Mouse (Mus musculus) cerebellum, postnatal 4 days (tissue): Measurements from ENCODE around the gene Zfp992.
"Not testable (repeated sequence)": the region's sequence is repeated elsewhere in the genome, so short reads cannot be mapped to it uniquely, and the experiment has no call there.

Source experiments
- DNase-seq, 2 experiments: peaks; one replicate each; pipeline ENCODE4 v3.0.0; 2022; ENCODE audit warnings: low spot score in 2 of 2, mixed read lengths in 1 of 2

Gene Zfp992

GRCm38 (mm10) chr4:146448950-146449349 is at the start of gene Zfp992:
Gene Zfp992, plus strand, starts transcription at chr4:146449023.
- not testable (repeated sequence) for DNase-seq

DNA sequence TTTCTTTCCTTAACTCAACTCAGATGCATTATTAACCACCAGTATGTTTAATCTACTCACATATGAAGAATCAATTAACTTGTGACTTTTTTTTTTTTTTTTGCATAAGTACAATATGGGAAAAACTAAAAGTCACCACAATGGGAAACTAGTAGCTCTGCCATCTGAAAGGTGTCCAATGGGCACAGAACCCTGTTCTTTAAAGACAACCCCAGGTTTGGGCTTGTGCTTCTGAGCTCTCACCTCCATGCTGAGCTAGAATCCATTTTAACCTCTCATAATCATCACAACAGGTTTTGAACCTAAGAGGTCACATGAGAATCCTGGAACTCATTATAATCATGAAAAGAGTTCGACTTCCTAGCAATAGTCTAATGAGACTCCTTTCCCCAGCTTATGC is 19.4 kb upstream of the Zfp992 start:
- not testable (repeated sequence) for DNase-seq

- DNase-seq = not testable (repeated sequence)
These were observed 17.9 kb upstream of the Zfp992 start for GRCm38 (mm10) chr4:146430876-146431275.

GRCm38 (mm10) chr4:146435539-146435938 is 13.3 kb upstream of the Zfp992 start:
- DNase-seq = not testable (repeated sequence)

DNA sequence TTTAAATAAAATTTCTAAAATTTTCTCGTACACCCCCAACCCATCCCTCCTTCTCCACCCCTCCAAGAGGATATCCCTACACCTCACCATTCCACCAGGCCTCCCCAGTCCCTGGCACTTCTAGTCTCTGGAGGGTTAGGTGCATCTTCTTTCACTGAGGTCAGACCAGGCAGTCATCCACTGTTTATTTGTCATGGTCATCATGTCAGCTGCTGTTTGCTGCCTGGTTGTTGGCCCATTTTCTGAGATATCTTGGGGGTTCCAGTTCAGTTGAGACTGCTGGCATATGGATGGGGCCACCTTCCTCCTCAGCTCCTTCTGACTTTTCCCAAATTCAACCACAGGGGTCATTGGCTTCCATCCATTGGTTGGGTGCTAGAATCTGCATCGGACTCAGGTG is 11.6 kb upstream of the Zfp992 start:
- DNase-seq = not testable (repeated sequence)

- not testable (repeated sequence) for DNase-seq
These were observed 4.5 kb upstream of the Zfp992 start for GRCm38 (mm10) chr4:146444345-146444744.

GRCm38 (mm10) chr4:146445121-146445520 is 3.7 kb upstream of the Zfp992 start:
- DNase-seq = not testable (repeated sequence)

DNA sequence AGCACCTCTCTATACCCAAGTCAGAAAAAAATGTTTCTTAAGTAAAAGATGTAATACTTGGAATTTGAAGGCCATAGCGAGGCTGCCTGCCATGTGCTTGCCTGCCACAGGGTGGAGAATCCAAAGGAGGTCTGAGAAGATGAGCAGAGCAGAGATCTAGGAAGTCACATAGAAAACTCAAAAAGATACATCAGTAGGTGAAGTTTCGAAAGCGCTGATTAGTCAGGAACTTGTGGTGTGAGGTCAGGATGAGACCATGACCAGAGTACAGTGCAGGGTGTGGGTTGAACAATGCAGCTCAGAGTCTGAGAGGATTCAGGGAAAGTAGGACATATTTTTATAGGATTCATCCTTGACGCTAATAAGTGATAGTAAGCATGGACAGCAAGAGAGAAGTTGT is 2.7 kb upstream of the Zfp992 start:
- not testable (repeated sequence) for DNase-seq

DNA sequence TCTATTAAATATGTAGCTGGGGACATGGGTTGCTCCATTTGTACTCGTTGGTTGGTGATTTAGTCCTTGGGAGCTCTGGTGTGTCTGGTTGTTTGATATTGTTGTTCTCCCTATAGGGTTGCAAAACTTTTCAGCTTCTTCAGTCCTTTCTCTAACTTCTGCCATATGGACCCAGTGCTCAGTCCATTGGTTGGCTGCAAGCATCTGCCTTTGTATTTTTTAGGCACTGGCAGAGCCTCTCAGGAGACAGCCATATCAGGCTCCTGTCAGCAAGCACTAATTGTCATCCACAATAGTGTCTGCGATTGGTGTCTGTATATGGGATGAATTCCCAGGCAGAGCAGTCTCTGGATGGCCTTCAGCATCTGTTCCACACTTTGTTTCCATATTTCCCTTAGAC is 1.8 kb upstream of the Zfp992 start:
- DNase-seq = not testable (repeated sequence)

DNA sequence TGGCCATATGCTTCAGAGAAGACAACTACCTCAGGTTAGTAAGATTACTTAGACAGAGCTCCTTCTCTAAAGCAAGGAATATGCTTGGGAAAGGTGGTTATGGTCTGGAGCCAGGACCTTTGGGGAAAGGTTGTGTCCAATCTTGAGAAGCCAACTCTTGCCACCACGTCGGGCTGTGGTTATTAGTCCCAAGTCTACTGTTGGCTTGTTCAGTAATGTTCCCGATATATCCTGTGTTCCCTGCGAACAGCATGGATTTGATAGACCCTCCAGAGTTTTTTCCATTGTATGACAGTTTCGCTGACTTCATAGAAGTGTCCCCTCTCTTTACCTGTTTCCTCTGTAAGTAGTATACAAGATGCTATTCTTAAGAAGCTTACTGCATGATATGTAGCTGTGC is 888 bp downstream of the Zfp992 start:
- not testable (repeated sequence) for DNase-seq

GRCm38 (mm10) chr4:146452576-146452975 is 3.8 kb downstream of the Zfp992 start:
- not testable (repeated sequence) for DNase-seq

- not testable (repeated sequence) for DNase-seq
These were observed 5.3 kb downstream of the Zfp992 start for GRCm38 (mm10) chr4:146454170-146454569.

DNA sequence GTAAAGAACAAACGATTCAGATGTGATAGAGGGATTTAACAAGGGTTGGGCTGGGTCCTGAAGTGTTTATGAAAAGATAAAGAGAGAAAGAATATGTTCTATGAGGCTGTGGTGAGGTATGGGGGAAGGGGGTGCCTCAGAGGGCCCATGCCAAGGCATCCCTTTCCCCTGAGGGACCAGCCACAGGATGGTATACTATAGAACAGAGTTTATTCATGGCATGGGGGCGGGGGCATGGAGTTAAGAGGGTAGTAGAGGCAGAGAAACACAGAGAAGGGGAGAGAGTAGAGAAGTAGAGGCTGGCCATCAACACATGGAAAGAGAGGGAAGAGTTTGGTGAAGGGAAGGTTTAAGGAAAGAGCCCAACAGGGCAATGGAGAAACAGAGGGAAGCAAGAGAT is 6.1 kb downstream of the Zfp992 start:
- no peak for DNase-seq

DNA sequence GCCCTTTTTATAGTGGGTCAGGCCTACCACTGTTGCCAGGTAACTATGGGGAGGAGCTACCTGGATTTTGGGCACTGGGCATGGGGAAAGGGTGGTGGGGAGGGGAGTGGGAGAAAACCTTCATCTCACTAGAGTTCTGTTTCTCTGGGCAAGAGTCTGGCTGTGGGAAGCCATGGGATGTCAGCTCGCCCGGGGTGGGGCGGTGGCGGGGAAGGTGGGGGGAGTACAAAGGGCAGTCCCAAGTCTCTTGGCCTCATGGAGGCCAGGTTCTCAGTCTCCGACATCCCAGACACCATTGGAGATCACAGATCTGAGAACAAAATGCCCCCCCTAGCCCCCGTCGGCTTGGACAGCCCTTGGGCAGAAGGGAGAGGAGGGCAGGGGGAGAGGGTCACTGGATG is 6.5 kb downstream of the Zfp992 start:
- DNase-seq = no peak

GRCm38 (mm10) chr4:146456061-146456726 is 7.4 kb downstream of the Zfp992 start:
- DNase-seq = no peak

DNA sequence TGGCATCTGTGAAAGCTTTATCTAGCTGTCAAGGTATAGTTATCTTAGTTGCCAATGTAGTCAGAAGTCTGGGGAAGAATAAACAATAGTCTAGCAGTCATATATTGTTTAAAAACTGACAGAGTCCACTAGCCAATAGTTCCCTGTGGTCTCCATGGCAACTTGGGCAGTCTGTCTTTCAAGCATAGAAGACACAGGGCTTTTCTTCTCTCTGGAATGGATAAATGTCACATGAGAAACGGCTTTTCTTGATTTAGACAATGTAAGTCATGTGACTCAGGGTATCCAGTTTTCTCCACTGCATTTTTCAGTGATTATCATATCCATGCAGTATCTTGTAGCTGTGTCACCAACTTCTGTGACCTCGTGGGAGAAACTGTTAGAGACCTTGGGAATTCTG is 8.3 kb downstream of the Zfp992 start:
- DNase-seq = no peak

DNA sequence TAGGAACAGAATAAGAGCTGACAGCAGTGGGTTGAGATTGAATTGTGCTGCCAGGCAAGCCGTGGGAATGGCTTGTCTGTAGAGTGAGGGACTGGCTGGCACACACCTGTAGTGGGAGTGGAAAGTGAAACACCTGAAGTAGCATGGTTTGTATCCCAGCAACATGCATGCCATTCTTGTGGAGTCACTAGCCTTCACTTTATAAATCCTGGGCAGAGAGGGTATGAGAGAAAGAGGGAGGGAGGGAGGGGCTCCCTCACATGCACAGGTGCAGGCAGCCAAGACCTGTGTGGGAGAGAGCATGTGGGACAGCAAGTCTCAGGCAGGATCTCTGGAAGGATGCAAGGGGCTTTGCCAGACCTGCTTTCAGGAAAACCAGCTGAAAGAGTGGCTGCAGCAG is 8.9 kb downstream of the Zfp992 start:
- DNase-seq = no peak

- not testable (repeated sequence) for DNase-seq
These were observed 11.0 kb downstream of the Zfp992 start for GRCm38 (mm10) chr4:146459822-146460221.

- DNase-seq = not testable (repeated sequence)
These were observed 11.9 kb downstream of the Zfp992 start for GRCm38 (mm10) chr4:146460685-146461084.

GRCm38 (mm10) chr4:146463649-146464351 is 15.0 kb downstream of the Zfp992 start:
- not testable (repeated sequence) for DNase-seq

DNA sequence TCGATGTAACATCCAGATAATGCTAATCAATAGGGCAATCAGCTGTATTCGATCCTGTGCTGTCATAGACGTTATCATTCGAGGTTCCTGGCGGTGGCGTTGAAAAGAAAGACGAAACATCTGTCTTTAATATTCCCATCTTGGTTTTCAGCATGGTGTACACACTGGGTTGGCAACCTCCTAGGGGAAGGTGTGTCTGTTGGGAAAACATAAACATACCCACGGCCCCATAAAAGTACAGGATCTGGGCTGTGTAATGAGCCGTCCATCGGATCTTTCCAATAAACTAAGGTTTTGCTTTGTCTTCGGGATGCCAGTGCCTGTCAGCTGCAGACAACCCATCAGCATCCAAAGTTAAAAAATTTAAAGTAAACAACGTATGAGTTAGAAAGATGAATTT is 21.2 kb downstream of the Zfp992 start:
- not testable (repeated sequence) for DNase-seq

DNA sequence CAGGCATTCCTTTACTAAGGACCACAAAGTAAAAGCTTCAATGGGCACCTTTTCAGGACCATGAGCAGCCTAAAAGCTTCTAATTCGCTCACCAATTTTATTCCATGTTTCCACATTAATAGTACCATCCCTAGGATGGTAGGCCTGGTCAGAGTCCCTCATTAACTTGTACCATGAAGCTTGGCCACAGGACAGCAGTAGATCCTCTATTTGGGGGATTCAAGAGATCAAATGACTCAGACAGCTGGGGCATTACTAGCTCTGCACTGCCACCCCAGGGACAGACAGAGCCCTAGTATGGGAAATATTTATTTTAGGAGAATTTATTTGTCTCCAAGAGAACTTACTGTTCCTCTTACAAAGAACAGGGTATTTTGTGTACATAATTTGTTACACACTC is 25.4 kb downstream of the Zfp992 start:
- not testable (repeated sequence) for DNase-seq
